Mouse (Mus musculus): ENCODE data around the gene Rnf183.

GRCm38 (mm10) chr4:62472071-62472470 is 37.0 kb upstream of the Rnf183 start:
- TF ChIP-seq CTCF (IDR thresholded peaks at IDR 0.05; ENCODE audit: borderline replicate concordance, insufficient read depth, low read depth, low read length) (no peak), POLR2A (IDR thresholded peaks at IDR 0.05; ENCODE audit: borderline replicate concordance, insufficient read depth, low read length) (no peak)
